In genomic region chr17:31511792-31512495, GRCm38 (mm10) we compare ENCODE assay signal across 8 mouse cellular contexts. TPM values are rescaled to one million over a fixed set of nuclear protein-coding genes. Genes with fewer than 3 reads are reported as not detected.
DNase-seq lines count a peak whose midpoint lies in the region; ATAC-seq and TF ChIP-seq lines count a peak whose summit lies in the region.

No protein-coding gene starts in this region.

- peak; percentile 86 for DNase-seq in gastrocnemius, postnatal 10 days
- peak; percentile 86 to 93 for DNase-seq in left cerebral cortex, postnatal 10 days (ENCODE audit: extremely low spot score in 1 of 2, low spot score in 2 of 2)
- peak; percentile 92 for DNase-seq in right cerebral cortex, postnatal 25 days
- peak; percentile 80 to 83 for DNase-seq in urinary bladder, postnatal 4 days (ENCODE audit: low spot score in 2 of 2)

- H3K4me1 ChIP-seq in cortical plate, adult 2 months (ENCODE audit: control insufficient read depth, insufficient read depth, low read length) = no peaks in the 10 kb centered on the region; the same call in 1 of the 2 replicates

- no peak for TF ChIP-seq CTCF in cortical plate, adult 2 months (IDR thresholded peaks at IDR 0.05; ENCODE audit: extremely low read depth, insufficient read depth, low read length)

- peak; percentile 89 for ATAC-seq in activated CD4-positive, CD25-positive, alpha-beta regulatory T cell, adult 4 months
- ATAC-seq in inflammation-experienced regulatory T-cells, adult 6 months = peak; percentile 91
- ATAC-seq in megakaryocyte-erythroid progenitor cell, adult 5-6 weeks (replicated peaks; ENCODE audit: low FRiP score, low TSS enrichment, poor library complexity, severe bottlenecking) = peak; percentile 94

- peak overlapping the region; percentile 47 for H3K4me3 ChIP-seq in cortical plate, adult 2 months (ENCODE audit: insufficient read depth, low read length)

- peak; percentile 95 for TF ChIP-seq POLR2A in cortical plate, adult 2 months (IDR thresholded peaks at IDR 0.05; ENCODE audit: extremely low read depth, insufficient read depth, low read length)

- intact Hi-C loops in left cerebral cortex, postnatal 10 days (cut with DNase I) = loop anchor here (5.0 kb wide), 1 partner anchor 140 kb away; no protein-coding TSS in a partner anchor

- H3K27ac ChIP-seq in cortical plate, adult 2 months (ENCODE audit: insufficient read depth, low read length) = no peak overlapping the region

RNA-seq across cellular contexts. Expression of gene Wdr4, which starts 7.8 kb away (rescaled TPM):
- 10 to 100 TPM; 14.4 to 16.2 TPM for polyA plus RNA-seq in activated CD4-positive, CD25-positive, alpha-beta regulatory T cell, adult 4 months (2017; shearing (Covaris generic))
- 24.4 and 26.6 TPM in 2 replicates for polyA plus RNA-seq in cortical plate, adult 2 months (2012; rRNA removed)
- total RNA-seq in gastrocnemius, postnatal 10 days (2021) = 10 to 100 TPM in 1 of 2 experiments, 1 to 10 TPM in 1; 8.9 to 11.0 TPM
- 10 to 100 TPM; 11.4 to 17.7 (median 17.7) TPM for polyA plus RNA-seq in inflammation-experienced regulatory T-cells, adult 6 months (2017; shearing (Covaris generic))
- 10 to 100 TPM; 29.4 to 38.2 TPM for total RNA-seq in left cerebral cortex, postnatal 10 days (2021)
- total RNA-seq in megakaryocyte-erythroid progenitor cell, adult 5-6 weeks (2014; fragmentation: Nextera tagmentation) = 38.3 and 47.6 TPM in 2 replicates
- 18.1 and 62.9 TPM in 2 replicates for total RNA-seq in megakaryocyte-erythroid progenitor cell, adult 5-6 weeks (2017)

RNA-seq across cellular contexts. Expression of gene Ndufv3, which starts 8.0 kb away (rescaled TPM):
- 100 to 1,000 TPM; 248 to 290 TPM for polyA plus RNA-seq in activated CD4-positive, CD25-positive, alpha-beta regulatory T cell, adult 4 months (2017; shearing (Covaris generic))
- 325 and 346 TPM in 2 replicates for polyA plus RNA-seq in cortical plate, adult 2 months (2012; rRNA removed)
- total RNA-seq in gastrocnemius, postnatal 10 days (2021) = 100 to 1,000 TPM; 426 to 454 TPM
- 100 to 1,000 TPM; 229 to 248 (median 246) TPM for polyA plus RNA-seq in inflammation-experienced regulatory T-cells, adult 6 months (2017; shearing (Covaris generic))
- 100 to 1,000 TPM; 329 to 338 TPM for total RNA-seq in left cerebral cortex, postnatal 10 days (2021)
- 142 and 209 TPM in 2 replicates for total RNA-seq in megakaryocyte-erythroid progenitor cell, adult 5-6 weeks (2014; fragmentation: Nextera tagmentation)
- total RNA-seq in megakaryocyte-erythroid progenitor cell, adult 5-6 weeks (2017) = 217 and 233 TPM in 2 replicates

RNA-seq across cellular contexts. Expression of gene Pknox1, which starts 52.6 kb away (rescaled TPM):
- polyA plus RNA-seq in activated CD4-positive, CD25-positive, alpha-beta regulatory T cell, adult 4 months (2017; shearing (Covaris generic)) = 10 to 100 TPM; 42.0 to 44.1 TPM
- 16.3 and 18.0 TPM in 2 replicates for polyA plus RNA-seq in cortical plate, adult 2 months (2012; rRNA removed)
- 10 to 100 TPM; 11.1 to 16.8 TPM for total RNA-seq in gastrocnemius, postnatal 10 days (2021)
- polyA plus RNA-seq in inflammation-experienced regulatory T-cells, adult 6 months (2017; shearing (Covaris generic)) = 10 to 100 TPM; 42.0 to 53.1 (median 44.8) TPM
- total RNA-seq in left cerebral cortex, postnatal 10 days (2021) = 10 to 100 TPM; 14.1 to 14.4 TPM
- 18.5 and 35.2 TPM in 2 replicates for total RNA-seq in megakaryocyte-erythroid progenitor cell, adult 5-6 weeks (2014; fragmentation: Nextera tagmentation)
- total RNA-seq in megakaryocyte-erythroid progenitor cell, adult 5-6 weeks (2017) = 15.8 and 18.2 TPM in 2 replicates
